Comparison of ENCODE assay signal across 8 mouse cellular contexts in the genomic region with DNA sequence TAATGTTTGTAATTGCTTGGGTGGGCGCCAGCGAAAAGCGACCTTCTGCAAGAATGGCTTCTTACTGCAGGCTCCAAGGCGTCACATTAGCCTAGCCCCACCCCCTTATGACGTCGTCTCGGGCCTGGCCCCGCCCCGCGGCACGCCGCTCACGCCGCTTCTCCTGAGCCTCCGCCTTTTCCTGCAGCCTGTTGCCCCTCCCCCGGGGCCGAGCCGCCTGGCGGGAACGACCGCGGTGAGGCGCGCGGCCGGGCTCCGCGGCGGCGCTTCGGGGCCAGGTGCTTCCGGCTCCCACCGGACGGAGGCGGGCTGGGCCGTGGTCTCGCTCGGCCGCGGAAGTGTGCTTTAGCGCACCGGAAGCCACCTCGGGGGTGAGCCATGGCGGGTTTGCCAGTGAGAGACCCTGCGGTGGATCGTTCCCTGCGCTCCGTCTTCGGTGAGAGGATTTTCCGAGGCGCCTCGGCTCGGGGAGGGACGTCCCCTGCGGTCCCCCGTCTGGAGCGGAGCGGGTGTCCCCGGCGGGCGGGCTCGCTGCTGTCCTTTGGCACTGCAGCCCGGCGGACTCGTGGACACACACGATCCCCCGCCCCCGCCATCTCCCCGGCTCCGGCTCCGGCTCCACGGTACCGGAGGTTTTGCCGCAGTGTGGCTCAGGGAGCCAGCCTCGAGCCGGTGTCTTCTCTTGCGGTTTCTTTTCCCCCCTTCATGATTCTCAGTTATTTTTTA. TPM values are rescaled to one million over a fixed set of nuclear protein-coding genes. Genes with fewer than 3 reads are reported as not detected.
DNase-seq lines count a peak whose midpoint lies in the region; ATAC-seq and TF ChIP-seq lines count a peak whose summit lies in the region.

Gene Cstf2, plus strand, starts transcription at position 201 of the 726 bp plus-strand sequence.

- no peaks in the 10 kb centered on the region; the same call in 1 of the 2 replicates for H3K9me3 ChIP-seq in forebrain, embryonic 10.5 days
- H3K9me3 ChIP-seq in heart, embryonic 15.5 days (replicated peaks), result no peaks in the 10 kb centered on the region
- no peaks in the 10 kb centered on the region for H3K9me3 ChIP-seq in liver, embryonic 14.5 days (ENCODE audit: control insufficient read depth, low read length)
- H3K9me3 ChIP-seq in neural tube, embryonic 11.5 days (ENCODE audit: control insufficient read depth, low read length), result no peaks in the 10 kb centered on the region
- H3K9me3 ChIP-seq in stomach, postnatal 0 days (ENCODE audit: control insufficient read depth, low read length), result no peaks in the 10 kb centered on the region

- peak within 1 kb of the TSS; percentile 94 for H3K27ac ChIP-seq in forebrain, embryonic 10.5 days
- H3K27ac ChIP-seq in heart, embryonic 15.5 days, result peak within 1 kb of the TSS; percentile 89
- peak within 1 kb of the TSS; percentile 4; the same call in 1 of the 2 replicates for H3K27ac ChIP-seq in liver, embryonic 14.5 days
- peak within 1 kb of the TSS; percentile 76; the same call in 1 of the 2 replicates for H3K27ac ChIP-seq in neural tube, embryonic 11.5 days (ENCODE audit: low read depth, low read length)
- H3K27ac ChIP-seq in stomach, postnatal 0 days (replicated peaks), result peak within 1 kb of the TSS; percentile 91

- H3K4me3 ChIP-seq in forebrain, embryonic 10.5 days, result peak within 1 kb of the TSS; percentile 65
- H3K4me3 ChIP-seq in heart, embryonic 15.5 days, result peak within 1 kb of the TSS; percentile 67
- H3K4me3 ChIP-seq in liver, embryonic 14.5 days (ENCODE audit: insufficient read depth in 1 of 2, low read depth in 2 of 2, low read length in 2 of 2), result peak within 1 kb of the TSS; percentile 61 to 68
- peak within 1 kb of the TSS; percentile 54 for H3K4me3 ChIP-seq in neural tube, embryonic 11.5 days (ENCODE audit: low read depth, low read length)
- H3K4me3 ChIP-seq in stomach, postnatal 0 days (ENCODE audit: low read depth, low read length), result peak within 1 kb of the TSS; percentile 60

- peak within 1 kb of the TSS; percentile 70 for H3K9ac ChIP-seq in heart, embryonic 15.5 days
- peak within 1 kb of the TSS; percentile 77 for H3K9ac ChIP-seq in liver, embryonic 14.5 days (replicated peaks)
- H3K9ac ChIP-seq in neural tube, embryonic 11.5 days (ENCODE audit: low read length), result peak within 1 kb of the TSS; percentile 67
- peak within 1 kb of the TSS; percentile 61 for H3K9ac ChIP-seq in stomach, postnatal 0 days (ENCODE audit: low read length)

- peak within 1 kb of the TSS; percentile 56 for H3K4me2 ChIP-seq in heart, embryonic 15.5 days
- peak within 1 kb of the TSS; percentile 65 for H3K4me2 ChIP-seq in liver, embryonic 14.5 days (ENCODE audit: low read depth)
- H3K4me2 ChIP-seq in neural tube, embryonic 11.5 days (ENCODE audit: low read depth), result peak within 1 kb of the TSS; percentile 42
- H3K4me2 ChIP-seq in stomach, postnatal 0 days (replicated peaks; ENCODE audit: low read depth), result peak within 1 kb of the TSS; percentile 49

- DNase-seq in c-Kit-negative CD71-positive TER-119-positive erythroid progenitor cells, embryonic 14.5 days (ENCODE audit: low read depth, low spot score), result peak; percentile 77
- DNase-seq in forebrain, embryonic 10.5 days (ENCODE audit: extremely low spot score, low spot score), result peak; percentile 89
- peak; percentile 93 to 96 for DNase-seq in kidney, postnatal 25 days
- DNase-seq in liver, embryonic 14.5 days (ENCODE audit: low read depth in 3 of 3, low spot score in 3 of 3), result peak; percentile 71 to 77 (median 73)
- DNase-seq in neural tube, embryonic 11.5 days (ENCODE audit: low spot score), result peak; percentile 92
- peak; percentile 95 for DNase-seq in stomach, postnatal 0 days (ENCODE audit: low spot score)

- H3K27me3 ChIP-seq in forebrain, embryonic 10.5 days (ENCODE audit: poor library complexity, severe bottlenecking), result peaks cover 55% of the 10 kb centered on the region
- no peaks in the 10 kb centered on the region for H3K27me3 ChIP-seq in heart, embryonic 15.5 days
- no peaks in the 10 kb centered on the region for H3K27me3 ChIP-seq in liver, embryonic 14.5 days (ENCODE audit: control insufficient read depth, insufficient read depth, low read length)
- no peaks in the 10 kb centered on the region for H3K27me3 ChIP-seq in neural tube, embryonic 11.5 days (ENCODE audit: control insufficient read depth, insufficient read depth, low read length)
- H3K27me3 ChIP-seq in stomach, postnatal 0 days (ENCODE audit: control insufficient read depth, insufficient read depth, low read length), result no peaks in the 10 kb centered on the region

- no peak for TF ChIP-seq CTCF in liver, embryonic 14.5 days (IDR thresholded peaks at IDR 0.05; ENCODE audit: low read depth)
- TF ChIP-seq CTCF in stomach, postnatal 0 days (IDR thresholded peaks at IDR 0.05; ENCODE audit: low read depth), result peak; percentile 24; the same call in 1 of the 2 replicates

- ATAC-seq in CD4-positive, CD25-positive, alpha-beta regulatory T cell, adult 4 months, result peak; percentile 92
- ATAC-seq in heart, embryonic 15.5 days (replicated peaks; ENCODE audit: insufficient number of reproducible peaks, insufficient read depth, low FRiP score, low read depth), result peak; percentile 99
- ATAC-seq in liver, embryonic 14.5 days (ENCODE audit: insufficient read depth), result peak; percentile 97
- peak; percentile 97 for ATAC-seq in neural tube, embryonic 11.5 days (ENCODE audit: insufficient read depth, low FRiP score, low TSS enrichment)
- peak; percentile 99 for ATAC-seq in stomach, postnatal 0 days (ENCODE audit: low FRiP score, low TSS enrichment)

- H3K4me1 ChIP-seq in forebrain, embryonic 10.5 days, result peaks cover 7% of the 10 kb centered on the region
- H3K4me1 ChIP-seq in heart, embryonic 15.5 days (replicated peaks), result no peaks in the 10 kb centered on the region
- H3K4me1 ChIP-seq in liver, embryonic 14.5 days (replicated peaks; ENCODE audit: control insufficient read depth in 2 of 2, insufficient read depth in 2 of 2, low read length in 1 of 2), result no peaks in the 10 kb centered on the region
- H3K4me1 ChIP-seq in neural tube, embryonic 11.5 days (ENCODE audit: control insufficient read depth, insufficient read depth, low read length), result no peaks in the 10 kb centered on the region
- no peaks in the 10 kb centered on the region for H3K4me1 ChIP-seq in stomach, postnatal 0 days (replicated peaks; ENCODE audit: control insufficient read depth, insufficient read depth)

- no peak for TF ChIP-seq EP300 in liver, embryonic 14.5 days (IDR thresholded peaks at IDR 0.05; ENCODE audit: low read depth)
- no peak for TF ChIP-seq EP300 in stomach, postnatal 0 days (optimal IDR thresholded peaks at IDR 0.05)

- WGBS in forebrain, embryonic 10.5 days, result 24% methylated on average over 77 of the region's 77 CpGs
- WGBS in heart, embryonic 15.5 days, result 11% methylated on average over 66 of the region's 77 CpGs
- WGBS in liver, embryonic 14.5 days (ENCODE audit: insufficient replicate concordance), result 13% methylated on average over 70 of the region's 77 CpGs
- WGBS in neural tube, embryonic 11.5 days, result 24% methylated on average over 68 of the region's 77 CpGs
- WGBS in stomach, postnatal 0 days, result 18% methylated on average over 58 of the region's 77 CpGs

- H3K36me3 ChIP-seq in forebrain, embryonic 10.5 days (replicated peaks), result peaks cover 31% of the 10 kb centered on the region
- peaks cover 5% of the 10 kb centered on the region; the same call in 1 of the 2 replicates for H3K36me3 ChIP-seq in heart, embryonic 15.5 days
- no peaks in the 10 kb centered on the region; the same call in none of the 2 replicates for H3K36me3 ChIP-seq in liver, embryonic 14.5 days (replicated peaks; ENCODE audit: control insufficient read depth, insufficient read depth, low read depth)
- H3K36me3 ChIP-seq in neural tube, embryonic 11.5 days (ENCODE audit: control insufficient read depth, insufficient read depth, low read length), result no peaks in the 10 kb centered on the region
- no peaks in the 10 kb centered on the region for H3K36me3 ChIP-seq in stomach, postnatal 0 days (ENCODE audit: control insufficient read depth, insufficient read depth, low read length)

RNA-seq across cellular contexts. Expression of gene Cstf2, which starts in this region (rescaled TPM):
- polyA plus RNA-seq in CD4-positive, CD25-positive, alpha-beta regulatory T cell, adult 4 months (2017; shearing (Covaris generic)), result 10 to 100 TPM; 29.5 to 32.8 TPM
- 69.0 and 70.1 TPM in 2 replicates for polyA plus RNA-seq in forebrain, embryonic 10.5 days (2016; fragmentation: Nextera tagmentation; extraction: Ambion mirVana)
- 20.4 and 26.9 TPM in 2 replicates for polyA plus RNA-seq in heart, embryonic 15.5 days (2015; fragmentation: Nextera tagmentation; extraction: Ambion mirVana)
- polyA plus RNA-seq in liver, embryonic 14.5 days (2012; rRNA removed), result 10.4 and 12.6 TPM in 2 replicates
- polyA plus RNA-seq in liver, embryonic 14.5 days (2014; fragmentation: Nextera tagmentation; extraction: Ambion mirVana), result 23.5 and 23.8 TPM in 2 replicates
- polyA plus RNA-seq in neural tube, embryonic 11.5 days (2014; fragmentation: Nextera tagmentation; extraction: Ambion mirVana), result 74.0 and 75.2 TPM in 2 replicates
- 12.2 and 12.8 TPM in 2 replicates for polyA plus RNA-seq in stomach, postnatal 0 days (2015; fragmentation: Nextera tagmentation; extraction: Ambion mirVana)

Comparison
In these comparisons a context has a peak if more than half of its experiments do, and no peak if none do; other contexts are left out.
1. Peak in every context shown above with its lines: DNase-seq, ATAC-seq, H3K4me3 ChIP-seq and H3K27ac ChIP-seq.
2. H3K27ac ChIP-seq: peak in every context shown above with its lines; median percentile 94 in forebrain, embryonic 10.5 days; 91 in stomach, postnatal 0 days; 89 in heart, embryonic 15.5 days; 76 in neural tube, embryonic 11.5 days; 4 in liver, embryonic 14.5 days.